In genomic region chr19:4319272-4319671, GRCm38 (mm10) we compare ENCODE assay signal across 24 mouse cellular contexts. TPM values are rescaled to one million over a fixed set of nuclear protein-coding genes. Genes with fewer than 3 reads are reported as not detected.
DNase-seq lines count a peak whose midpoint lies in the region; ATAC-seq and TF ChIP-seq lines count a peak whose summit lies in the region.
"Had no signal": no experiment of that assay in that cellular context is flagged by ENCODE, and none has a peak within 500 bp of the region (broad histone marks: within the 10 kb centered on the region; RNA-seq: fewer than 3 reads in every experiment).

No protein-coding gene starts in this region.

- no peak overlapping the region for H3K4me2 ChIP-seq in heart, embryonic 12.5 days
- H3K4me2 ChIP-seq in lung, postnatal 0 days (replicated peaks; ENCODE audit: low read depth, low read length): no peak overlapping the region
- H3K4me2 ChIP-seq in hindbrain, embryonic 11.5 days (replicated peaks; ENCODE audit: low read depth, low read length): no peak overlapping the region
- H3K4me2 ChIP-seq: embryonic facial prominence, embryonic 15.5 days; heart, embryonic 15.5 days; hindbrain, embryonic 15.5 days had no signal

- peaks cover 82% of the 10 kb centered on the region for H3K36me3 ChIP-seq in heart, embryonic 12.5 days
- H3K36me3 ChIP-seq in lung, postnatal 0 days (ENCODE audit: insufficient read depth, low read length): peaks cover 36% of the 10 kb centered on the region
- H3K36me3 ChIP-seq in hindbrain, embryonic 11.5 days (ENCODE audit: control insufficient read depth, insufficient read depth, low read length): peaks cover 27% of the 10 kb centered on the region

- no peak for TF ChIP-seq CTCF in lung, postnatal 0 days (IDR thresholded peaks at IDR 0.05)

- no peaks in the 10 kb centered on the region for H3K9me3 ChIP-seq in heart, embryonic 12.5 days (replicated peaks)
- H3K9me3 ChIP-seq in lung, postnatal 0 days (ENCODE audit: low read length): no peaks in the 10 kb centered on the region
- no peaks in the 10 kb centered on the region for H3K9me3 ChIP-seq in hindbrain, embryonic 11.5 days (ENCODE audit: control insufficient read depth, low read length)
- H3K9me3 ChIP-seq: embryonic facial prominence, embryonic 15.5 days; forebrain, embryonic 10.5 days; heart, embryonic 15.5 days; hindbrain, embryonic 10.5 days; hindbrain, embryonic 15.5 days had no signal

- TF ChIP-seq EP300 in lung, postnatal 0 days (IDR thresholded peaks at IDR 0.05): no peak

- H3K27me3 ChIP-seq in heart, embryonic 12.5 days (replicated peaks): no peaks in the 10 kb centered on the region
- H3K27me3 ChIP-seq in lung, postnatal 0 days (replicated peaks; ENCODE audit: insufficient read depth, low read length): no peaks in the 10 kb centered on the region
- H3K27me3 ChIP-seq in hindbrain, embryonic 11.5 days (ENCODE audit: control insufficient read depth, insufficient read depth, low read length): no peaks in the 10 kb centered on the region
- H3K27me3 ChIP-seq: CH12.LX; embryonic facial prominence, embryonic 15.5 days; heart, embryonic 15.5 days; hindbrain, embryonic 15.5 days; Patski had no signal

- peak; percentile 63 to 68 for DNase-seq in cerebellum, adult 18-20 months
- no peak for DNase-seq in heart, postnatal 25 days (ENCODE audit: low spot score)
- DNase-seq in cerebellum, postnatal 14 days: peak; percentile 75
- no peak for DNase-seq in lung, postnatal 0 days (ENCODE audit: low spot score)
- DNase-seq in hindbrain, embryonic 11.5 days (ENCODE audit: low spot score): no peak
- DNase-seq: adrenal gland, postnatal 14 days; embryo, embryonic 11 days; gastrocnemius, adult 2 months; gastrocnemius, postnatal 25 days; heart, postnatal 14 days; kidney, adult 8-10 months had no signal

- no peak overlapping the region for H3K4me3 ChIP-seq in heart, embryonic 12.5 days
- no peak overlapping the region for H3K4me3 ChIP-seq in lung, postnatal 0 days (ENCODE audit: low read depth, low read length)
- no peak overlapping the region for H3K4me3 ChIP-seq in hindbrain, embryonic 11.5 days (ENCODE audit: low read depth, low read length)
- H3K4me3 ChIP-seq: embryonic facial prominence, embryonic 15.5 days; erythroblast, embryonic 14.5 days; forebrain, embryonic 10.5 days; gastrocnemius, adult 2 months; heart, embryonic 15.5 days; hindbrain, embryonic 10.5 days; hindbrain, embryonic 15.5 days had no signal

- no peak overlapping the region for H3K9ac ChIP-seq in heart, embryonic 12.5 days
- no peak overlapping the region for H3K9ac ChIP-seq in lung, postnatal 0 days (replicated peaks; ENCODE audit: low read depth)
- H3K9ac ChIP-seq in hindbrain, embryonic 11.5 days (ENCODE audit: low read depth, low read length): no peak overlapping the region
- H3K9ac ChIP-seq: embryonic facial prominence, embryonic 15.5 days; heart, embryonic 15.5 days; hindbrain, embryonic 15.5 days had no signal

- ATAC-seq in cerebellum, adult (ENCODE audit: insufficient number of reproducible peaks, low FRiP score, low TSS enrichment): no peak
- no peak for ATAC-seq in heart, embryonic 12.5 days (ENCODE audit: insufficient number of reproducible peaks, low FRiP score)
- ATAC-seq in lung, postnatal 0 days: no peak
- ATAC-seq in hindbrain, embryonic 11.5 days (ENCODE audit: low FRiP score): no peak
- ATAC-seq: activated CD4-positive, CD25-positive, alpha-beta regulatory T cell, adult 4 months; forebrain, embryonic 14.5 days; intestine, embryonic 16.5 days; Patski had no signal

- peaks cover 21% of the 10 kb centered on the region for H3K4me1 ChIP-seq in heart, embryonic 12.5 days (replicated peaks)
- no peaks in the 10 kb centered on the region for H3K4me1 ChIP-seq in lung, postnatal 0 days (ENCODE audit: insufficient read depth, low read depth, low read length)
- H3K4me1 ChIP-seq in hindbrain, embryonic 11.5 days (replicated peaks; ENCODE audit: control insufficient read depth, insufficient read depth, low read length): no peaks in the 10 kb centered on the region
- H3K4me1 ChIP-seq: embryonic facial prominence, embryonic 15.5 days; forebrain, embryonic 10.5 days; hindbrain, embryonic 10.5 days; hindbrain, embryonic 15.5 days had no signal

- WGBS in heart, embryonic 12.5 days: 66% methylated on average over 4 of the region's 4 CpGs
- 66% methylated on average over 4 of the region's 4 CpGs for WGBS in lung, postnatal 0 days
- 93% methylated on average over 4 of the region's 4 CpGs for WGBS in hindbrain, embryonic 11.5 days

- intact Hi-C loops in heart, postnatal 25 days (cut with DNase I): no loop called here

- H3K27ac ChIP-seq in heart, embryonic 12.5 days (ENCODE audit: poor library complexity, severe bottlenecking): peak overlapping the region; percentile 39; the same call in 1 of the 2 replicates
- H3K27ac ChIP-seq in lung, postnatal 0 days (ENCODE audit: low read length): no peak overlapping the region
- H3K27ac ChIP-seq in hindbrain, embryonic 11.5 days (ENCODE audit: low read depth, low read length): no peak overlapping the region
- H3K27ac ChIP-seq: embryonic facial prominence, embryonic 15.5 days; forebrain, embryonic 10.5 days; gastrocnemius, adult 2 months; heart, embryonic 15.5 days; hindbrain, embryonic 10.5 days; hindbrain, embryonic 15.5 days had no signal

RNA-seq across cellular contexts. Expression of gene Grk2, which starts 13.2 kb away (rescaled TPM):
- polyA plus RNA-seq in heart, embryonic 12.5 days (2016; fragmentation: Nextera tagmentation; extraction: Ambion mirVana): 12.6 and 15.6 TPM in 2 replicates
- 10 to 100 TPM; 49.3 to 57.9 TPM for total RNA-seq in heart, postnatal 25 days (2021)
- 13.9 and 14.0 TPM in 2 replicates for polyA plus RNA-seq in lung, postnatal 0 days (2015; fragmentation: Nextera tagmentation; extraction: Ambion mirVana)
- 12.5 and 13.9 TPM in 2 replicates for polyA plus RNA-seq in hindbrain, embryonic 11.5 days (2014; fragmentation: Nextera tagmentation; extraction: Ambion mirVana)

RNA-seq across cellular contexts. Expression of gene Ankrd13d, which starts 36.3 kb away (rescaled TPM):
- polyA plus RNA-seq in heart, embryonic 12.5 days (2016; fragmentation: Nextera tagmentation; extraction: Ambion mirVana): 1.6 and 2.0 TPM in 2 replicates
- 1 to 10 TPM; 1.2 to 1.5 TPM for total RNA-seq in heart, postnatal 25 days (2021)
- polyA plus RNA-seq in lung, postnatal 0 days (2015; fragmentation: Nextera tagmentation; extraction: Ambion mirVana): 2.0 and 2.6 TPM in 2 replicates
- 8.6 and 11.0 TPM in 2 replicates for polyA plus RNA-seq in hindbrain, embryonic 11.5 days (2014; fragmentation: Nextera tagmentation; extraction: Ambion mirVana)

RNA-seq across cellular contexts. Expression of gene Ssh3, which starts 50.3 kb away (rescaled TPM):
- polyA plus RNA-seq in heart, embryonic 12.5 days (2016; fragmentation: Nextera tagmentation; extraction: Ambion mirVana): 4.5 and 4.7 TPM in 2 replicates
- total RNA-seq in heart, postnatal 25 days (2021): 1 to 10 TPM; 5.8 to 6.6 TPM
- polyA plus RNA-seq in lung, postnatal 0 days (2015; fragmentation: Nextera tagmentation; extraction: Ambion mirVana): 22.7 and 24.4 TPM in 2 replicates
- 2.8 and 3.9 TPM in 2 replicates for polyA plus RNA-seq in hindbrain, embryonic 11.5 days (2014; fragmentation: Nextera tagmentation; extraction: Ambion mirVana)

Comparison
In these comparisons a context has a peak if more than half of its experiments do, and no peak if none do; other contexts are left out.
1. DNase-seq: peak in cerebellum, adult 18-20 months (2 of 2) and cerebellum, postnatal 14 days (2 of 2); none in heart, postnatal 25 days (single experiment), lung, postnatal 0 days (single experiment) and hindbrain, embryonic 11.5 days (single experiment).